In genomic region chr12:8393226-8393625, GRCm38 (mm10) we compare ENCODE assay signal across 14 mouse cellular contexts.
"Had no signal": no experiment of that assay in that cellular context is flagged by ENCODE, and none has a peak within 500 bp of the region (broad histone marks: within the 10 kb centered on the region; RNA-seq: fewer than 3 reads in every experiment).

No protein-coding gene starts in this region.

- H3K4me3 ChIP-seq: kidney, embryonic 15.5 days; limb, embryonic 13.5 days; midbrain, embryonic 10.5 days; midbrain, embryonic 15.5 days had no signal

- H3K9ac ChIP-seq: kidney, embryonic 15.5 days; limb, embryonic 13.5 days; lung, embryonic 14.5 days; midbrain, embryonic 15.5 days had no signal

- H3K4me2 ChIP-seq: kidney, embryonic 15.5 days; limb, embryonic 13.5 days; liver, embryonic 11.5 days; lung, embryonic 14.5 days; midbrain, embryonic 15.5 days had no signal

- ATAC-seq: midbrain, embryonic 15.5 days had no signal

- H3K9me3 ChIP-seq: kidney, embryonic 15.5 days; limb, embryonic 13.5 days; midbrain, embryonic 10.5 days; midbrain, embryonic 15.5 days had no signal

- DNase-seq: kidney, adult 11 months; left cerebral cortex, postnatal 4 days; lung, embryonic 14.5 days; lung, postnatal 10 days; lung, postnatal 4 days; right cerebral cortex, adult 18-20 months; right cerebral cortex, postnatal 25 days; thymus, postnatal 14 days had no signal

- H3K27ac ChIP-seq: kidney, embryonic 15.5 days; limb, embryonic 13.5 days; midbrain, embryonic 10.5 days; midbrain, embryonic 15.5 days; stomach, postnatal 0 days had no signal

- H3K4me1 ChIP-seq: midbrain, embryonic 15.5 days had no signal

- H3K36me3 ChIP-seq: kidney, embryonic 15.5 days; limb, embryonic 13.5 days; midbrain, embryonic 10.5 days; midbrain, embryonic 15.5 days had no signal

- H3K27me3 ChIP-seq: kidney, embryonic 15.5 days; limb, embryonic 13.5 days; midbrain, embryonic 15.5 days had no signal
